Mouse (Mus musculus): ENCODE measurements around the gene Kcnab3. TPM values are rescaled to one million over a fixed set of nuclear protein-coding genes. Genes with fewer than 3 reads are reported as not detected.

The Kcnab3 gene
- polyA plus RNA-seq (2021; fragmentation: Nextera tagmentation) = 24.4 and 28.5 TPM in 2 replicates
- long read RNA-seq, experiment 1, transcript Kcnab3-201 (14 exons, 2,538 nt) = major isoform, 250 of 321 reads
- long read RNA-seq, experiment 1, partial matches to known transcripts = 18 of 321 reads
- long read RNA-seq, experiment 1, other reads (novel, unspliced or antisense) = 49 of 321 reads
- long read RNA-seq, experiment 2, transcript Kcnab3-201 (14 exons, 2,538 nt) = major isoform, 24 of 34 reads
- long read RNA-seq, experiment 2, partial matches to known transcripts = 3 of 34 reads
- long read RNA-seq, experiment 2, other reads (novel, unspliced or antisense) = 6 of 34 reads

DNA sequence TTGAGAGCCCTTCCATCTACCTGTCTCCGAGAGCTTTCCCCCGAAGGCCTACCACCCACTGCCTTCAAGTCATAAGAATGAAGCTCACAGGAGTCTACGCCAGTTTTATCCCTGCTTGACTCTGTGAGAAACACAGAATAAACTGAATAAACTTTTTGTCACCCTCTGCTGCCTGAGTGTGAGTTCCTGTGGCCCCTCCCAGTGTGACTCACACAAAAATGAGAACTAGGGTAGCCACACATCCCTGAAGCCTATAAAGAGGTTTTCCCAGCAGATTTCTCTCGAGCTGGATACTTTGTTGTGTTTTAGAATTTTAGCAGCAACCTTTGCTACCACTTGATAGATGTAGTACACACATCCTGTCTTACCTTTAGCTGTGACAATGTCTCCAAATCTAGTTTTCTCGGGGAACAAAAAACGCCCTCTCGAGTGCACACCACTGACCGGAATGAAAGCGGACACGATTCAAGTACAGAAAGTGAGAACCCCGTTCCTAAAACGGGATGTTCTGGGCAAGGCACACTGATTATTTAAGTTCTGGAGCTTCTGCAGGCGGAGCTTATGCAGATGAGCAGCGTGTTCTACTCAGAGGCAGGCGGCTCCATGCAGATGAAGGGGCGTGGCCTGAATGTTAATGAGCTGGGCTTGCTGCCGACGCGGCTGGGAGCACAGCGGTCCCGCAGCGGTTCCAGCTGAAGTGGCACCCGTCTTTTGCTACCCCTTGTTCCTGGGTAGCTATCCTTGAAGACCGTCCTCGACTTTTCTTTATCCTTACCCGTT lies at the start of gene Kcnab3:
TSS of gene Kcnab3 (plus strand) at position 631 of the 780 bp plus-strand sequence.

DNA sequence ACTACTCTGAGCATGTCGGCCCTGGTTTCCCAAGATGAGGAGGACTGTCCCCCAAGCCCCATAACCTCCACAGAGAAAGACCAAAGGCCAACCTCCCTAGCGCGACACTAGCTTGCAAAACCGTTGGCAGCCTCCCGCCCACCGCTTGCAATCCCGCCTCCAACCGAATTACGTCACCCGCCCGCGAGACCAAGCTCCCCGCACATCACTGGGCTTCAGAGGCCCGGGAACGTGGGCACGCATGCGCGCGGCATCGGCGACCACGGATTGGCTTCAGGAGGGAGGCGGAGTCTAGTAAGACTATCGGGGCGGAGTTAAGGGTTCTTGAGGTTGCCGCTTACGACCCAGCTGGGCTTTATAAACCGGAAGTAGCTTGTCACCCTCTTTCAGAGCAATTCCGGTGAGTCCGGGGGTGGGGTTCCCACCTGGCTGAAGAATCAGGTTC lies 2.4 kb upstream of the Kcnab3 start, which contains the start of the genes Cntrob and Trappc1:
TSS of gene Cntrob (minus strand) at position 109 of the 445 bp plus-strand sequence.
TSS of gene Trappc1 (plus strand) at position 314 of the 445 bp plus-strand sequence.

DNA sequence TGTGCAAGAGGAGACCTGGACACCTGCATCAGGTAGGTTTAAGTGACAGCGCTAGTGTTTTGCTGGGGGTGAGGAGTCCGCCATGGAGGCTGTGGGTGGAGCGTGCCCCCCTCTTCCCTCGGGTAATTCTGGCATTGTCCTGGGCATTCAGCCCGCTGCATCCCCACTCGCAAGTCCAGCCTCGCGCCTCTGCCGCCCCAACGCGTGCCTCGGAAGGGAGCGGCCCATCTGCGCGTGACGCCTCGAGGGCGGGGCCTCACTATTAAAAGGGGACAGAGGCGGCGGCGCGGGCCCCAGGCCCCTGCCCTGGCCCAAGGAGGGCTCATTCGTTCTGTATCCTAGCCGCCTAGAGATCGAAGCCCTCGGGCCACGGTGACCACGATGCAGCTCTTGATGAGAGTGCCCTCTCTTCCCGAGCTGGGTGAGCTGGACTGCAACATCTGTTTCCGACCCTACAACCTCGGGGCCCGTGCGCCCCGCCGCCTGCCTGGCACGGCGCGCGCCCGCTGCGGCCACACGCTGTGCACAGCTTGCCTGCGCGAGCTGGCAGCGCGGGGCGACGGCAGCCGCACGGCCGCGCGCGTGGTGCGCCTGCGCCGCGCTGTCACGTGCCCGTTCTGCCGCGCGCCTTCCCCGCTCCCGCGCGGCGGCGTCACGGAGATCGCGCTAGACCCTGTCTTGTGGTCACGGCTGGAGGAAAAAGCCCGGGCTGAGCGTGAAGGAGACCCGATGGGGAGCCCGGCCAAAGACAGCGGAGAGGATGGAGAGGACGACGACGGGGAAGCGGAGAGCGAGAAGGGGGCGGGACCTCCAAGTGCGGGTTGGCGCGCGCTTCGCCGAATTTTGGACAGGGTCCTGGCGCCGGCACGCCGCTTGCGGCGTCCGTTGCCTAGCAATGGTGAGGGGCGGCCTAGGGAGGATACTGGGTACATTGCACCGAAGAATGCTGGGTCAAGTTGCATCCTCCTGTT lies 14.4 kb downstream of the Kcnab3 start, which contains the start of gene Rnf227:
TSS of gene Rnf227 (plus strand) at position 301 of the 971 bp plus-strand sequence.

DNA sequence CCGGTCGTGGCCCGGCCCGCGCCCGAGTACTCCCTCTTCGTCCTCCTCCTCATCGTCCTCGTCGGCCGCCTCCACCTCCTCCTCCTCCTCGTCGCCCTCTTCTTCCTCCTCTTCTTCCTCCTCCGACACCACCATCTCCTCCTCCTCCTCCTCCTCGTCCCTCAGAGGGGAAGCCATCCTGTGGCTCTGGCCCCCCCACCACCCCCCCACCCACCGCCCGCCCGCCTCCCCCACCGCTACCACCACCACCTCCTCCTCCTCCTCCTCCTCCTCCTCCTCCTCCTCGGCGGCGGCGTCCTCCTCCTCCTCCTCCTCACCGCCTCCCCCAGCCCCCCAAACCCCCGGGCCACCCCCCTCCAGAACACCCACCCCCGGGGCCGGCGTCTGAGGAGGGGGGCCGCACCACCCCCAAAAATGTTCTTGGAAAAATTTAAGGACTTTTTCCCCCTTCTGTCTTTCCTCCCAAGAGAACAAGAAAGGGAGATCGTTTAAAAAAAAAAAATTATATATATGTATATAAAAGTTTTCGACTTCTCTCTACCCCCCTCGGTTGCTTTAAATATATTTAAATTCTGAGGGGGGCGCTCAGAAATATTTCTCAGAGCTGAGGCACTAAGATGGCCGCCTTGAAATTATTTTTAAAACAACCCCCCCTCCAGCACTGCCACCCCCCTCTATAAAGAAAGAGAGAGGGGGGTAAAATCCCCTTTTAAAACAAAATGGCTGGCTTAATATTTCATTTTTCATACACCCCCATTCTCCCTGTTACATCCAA lies 43.3 kb downstream of the Kcnab3 start, which contains the start of gene Chd3:
TSS of gene Chd3 (minus strand) at position 192 of the 775 bp plus-strand sequence.

Other genes with a start within 250 kb of the Kcnab3 start
- gene Vamp2, start 237.8 kb upstream of the Kcnab3 start, polyA plus RNA-seq (2021; fragmentation: Nextera tagmentation) = 323 and 837 TPM in 2 replicates
- 25.9 and 39.5 TPM in 2 replicates for gene Per1, start 231.0 kb upstream of the Kcnab3 start, polyA plus RNA-seq (2021; fragmentation: Nextera tagmentation)
- gene Hes7, start 205.9 kb upstream of the Kcnab3 start, polyA plus RNA-seq (2021; fragmentation: Nextera tagmentation) = 0.43 and 1.3 TPM in 2 replicates
- gene 9130213A22Rik, start 203.7 kb upstream of the Kcnab3 start, polyA plus RNA-seq (2021; fragmentation: Nextera tagmentation) = 0.54 and 0.85 TPM in 2 replicates
- gene Aloxe3, start 200.4 kb upstream of the Kcnab3 start, polyA plus RNA-seq (2021; fragmentation: Nextera tagmentation) = 4.5 and 4.8 TPM in 2 replicates
- 3.3 TPM in 2 replicates for gene Alox12b, start 169.3 kb upstream of the Kcnab3 start, polyA plus RNA-seq (2021; fragmentation: Nextera tagmentation)
- 2.8 and 4.3 TPM in 2 replicates for gene Alox8, start 128.4 kb upstream of the Kcnab3 start, polyA plus RNA-seq (2021; fragmentation: Nextera tagmentation)
- 0.40 and 0.66 TPM in 2 replicates for gene Gucy2e, start 89.2 kb upstream of the Kcnab3 start, polyA plus RNA-seq (2021; fragmentation: Nextera tagmentation)
- gene Cntrob, start 2.5 kb upstream of the Kcnab3 start, polyA plus RNA-seq (2021; fragmentation: Nextera tagmentation) = 2.2 and 3.0 TPM in 2 replicates
- 128 and 132 TPM in 2 replicates for gene Trappc1, start 2.3 kb upstream of the Kcnab3 start, polyA plus RNA-seq (2021; fragmentation: Nextera tagmentation)
- 352 and 369 TPM in 2 replicates for gene Rnf227, start 14.2 kb downstream of the Kcnab3 start, polyA plus RNA-seq (2021; fragmentation: Nextera tagmentation)
- 36.0 and 37.5 TPM in 2 replicates for gene Chd3, start 43.1 kb downstream of the Kcnab3 start, polyA plus RNA-seq (2021; fragmentation: Nextera tagmentation)
- gene Naa38, start 69.2 kb downstream of the Kcnab3 start, polyA plus RNA-seq (2021; fragmentation: Nextera tagmentation) = 537 and 633 TPM in 2 replicates
- 14.8 and 20.5 TPM in 2 replicates for gene Cyb5d1, start 69.4 kb downstream of the Kcnab3 start, polyA plus RNA-seq (2021; fragmentation: Nextera tagmentation)
- 3.1 and 4.1 TPM in 2 replicates for gene Tmem88, start 72.0 kb downstream of the Kcnab3 start, polyA plus RNA-seq (2021; fragmentation: Nextera tagmentation)
- gene Kdm6b, start 87.4 kb downstream of the Kcnab3 start, polyA plus RNA-seq (2021; fragmentation: Nextera tagmentation) = 4.7 and 5.3 TPM in 2 replicates
- gene Dnah2, start 222.9 kb downstream of the Kcnab3 start, polyA plus RNA-seq (2021; fragmentation: Nextera tagmentation) = 0.19 and 0.56 TPM in 2 replicates
- gene Efnb3, start 233.9 kb downstream of the Kcnab3 start, polyA plus RNA-seq (2021; fragmentation: Nextera tagmentation) = 14.0 and 33.2 TPM in 2 replicates